Mouse (Mus musculus): ENCODE results near the gene Snx3.

DNA sequence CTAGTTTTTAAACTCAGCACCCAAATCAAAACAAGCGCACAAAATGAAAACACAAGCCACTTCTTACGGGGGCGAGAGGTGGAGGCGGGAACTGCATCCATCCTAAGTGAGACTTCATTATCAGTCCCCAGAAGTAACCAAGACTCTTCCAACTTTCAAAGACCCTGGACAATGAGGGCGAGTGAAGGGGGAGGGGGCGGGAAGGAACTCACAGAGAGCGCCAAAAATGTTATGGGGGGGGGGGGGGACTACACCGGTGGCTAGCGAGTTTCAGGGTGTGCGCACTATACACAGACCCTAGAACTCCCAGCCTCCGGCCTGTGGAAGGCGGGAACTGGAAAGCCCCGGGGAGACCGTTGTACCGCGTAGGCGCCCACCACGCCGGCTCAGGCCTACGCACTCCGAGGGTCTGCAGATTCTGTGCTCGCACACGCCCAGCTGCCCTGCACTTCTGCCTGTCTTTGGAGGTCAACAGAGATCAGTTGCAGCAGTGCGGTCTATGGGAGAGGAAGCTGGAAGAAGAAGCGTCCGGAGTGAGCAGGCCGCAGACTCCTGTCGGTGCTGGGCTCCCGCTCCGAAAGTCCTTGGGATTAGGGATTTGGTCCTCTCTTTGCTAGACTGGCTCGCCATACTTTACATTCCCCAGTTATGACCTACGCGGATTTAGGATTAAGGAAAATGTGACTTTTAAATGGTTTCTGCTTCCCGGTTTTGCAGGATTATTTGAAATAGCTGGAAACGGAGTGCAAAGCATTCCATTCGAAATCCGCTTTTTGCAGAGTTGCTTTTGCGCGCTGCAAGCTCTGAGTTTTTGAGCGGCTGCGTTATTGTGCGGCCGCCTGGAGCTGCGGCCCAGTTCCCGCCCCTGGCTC lies 80.1 kb downstream of the Snx3 start:
- TF ChIP-seq CTCF (IDR thresholded peaks at IDR 0.05; ENCODE audit: insufficient read depth, low read depth, low read length) (no peak), POLR2A (IDR thresholded peaks at IDR 0.05; ENCODE audit: insufficient read depth, low read depth, low read length) (no peak)
